In the genomic region with DNA sequence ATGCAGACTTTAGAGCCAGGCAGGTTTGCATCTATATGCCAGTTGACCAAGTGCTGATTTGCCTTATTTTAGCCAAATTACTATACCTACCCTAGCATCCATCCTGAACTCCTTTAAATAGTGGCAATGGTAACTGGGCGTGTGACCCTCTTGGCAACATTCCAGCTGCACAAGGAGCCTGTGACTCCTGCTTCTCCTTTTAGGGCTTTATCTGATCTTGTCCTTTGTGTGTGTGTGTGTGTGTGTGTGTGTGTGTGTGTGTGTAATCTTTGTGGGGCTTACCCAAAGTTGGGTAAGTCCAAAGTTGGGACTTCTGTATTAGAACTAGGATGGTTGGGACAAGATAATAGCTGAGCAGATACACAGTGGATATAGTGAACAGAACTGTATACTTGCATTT, we compare ENCODE assay signal across 15 mouse cellular contexts.
"Had no signal": no experiment of that assay in that cellular context is flagged by ENCODE, and none has a peak within 500 bp of the region (broad histone marks: within the 10 kb centered on the region; RNA-seq: fewer than 3 reads in every experiment).

No protein-coding gene starts in this region.

- H3K27me3 ChIP-seq: neural tube, embryonic 15.5 days; stomach, embryonic 15.5 days had no signal

- H3K36me3 ChIP-seq: neural tube, embryonic 15.5 days; stomach, embryonic 15.5 days had no signal

- H3K9ac ChIP-seq: neural tube, embryonic 15.5 days; stomach, embryonic 15.5 days had no signal

- H3K4me2 ChIP-seq: neural tube, embryonic 15.5 days; stomach, embryonic 15.5 days had no signal

- DNase-seq: retina, postnatal 1 day; right cerebral cortex, adult 18-20 months; right cerebral cortex, postnatal 14 days; right cerebral cortex, postnatal 25 days; right cerebral cortex, postnatal 4 days; spleen, adult 18-20 months; thymus, adult 18-20 months; thymus, adult 2 months; thymus, postnatal 14 days; thymus, postnatal 25 days; thymus, postnatal 36 days; thymus, postnatal 4 days had no signal

- H3K4me3 ChIP-seq: neural tube, embryonic 15.5 days; stomach, embryonic 15.5 days had no signal

- H3K9me3 ChIP-seq: neural tube, embryonic 15.5 days; stomach, embryonic 15.5 days had no signal

- H3K4me1 ChIP-seq: stomach, embryonic 15.5 days had no signal

- H3K27ac ChIP-seq: neural tube, embryonic 15.5 days; stomach, embryonic 15.5 days; stomach, postnatal 0 days had no signal
